Mouse (Mus musculus): Measurements from ENCODE around the gene Lrrc4c.
A peak's percentile ranks its signal among the peaks of the same experiment; 100 is the strongest.

The Lrrc4c gene

GRCm38 (mm10) chr2:97339627-97340026 is 1021.7 kb downstream of the Lrrc4c start:
- Histone ChIP-seq H3K36me3 (ENCODE audit: control insufficient read depth, insufficient read depth, low read length, poor library complexity, severe bottlenecking) (no peaks in the 10 kb centered on the region), H3K27me3 (ENCODE audit: control insufficient read depth, insufficient read depth, low read length, poor library complexity, severe bottlenecking) (no peaks in the 10 kb centered on the region)
- DNase-seq (ENCODE audit: low read depth, low spot score), result no peak

- H3K27me3 ChIP-seq (ENCODE audit: control insufficient read depth, insufficient read depth, low read length, poor library complexity, severe bottlenecking), result no peaks in the 10 kb centered on the region
- H3K36me3 ChIP-seq (ENCODE audit: control insufficient read depth, insufficient read depth, low read length, poor library complexity, severe bottlenecking), result no peaks in the 10 kb centered on the region
- no peak for DNase-seq (ENCODE audit: low read depth, low spot score)
Measured at GRCm38 (mm10) chr2:97361235-97361634, 1043.3 kb downstream of the Lrrc4c start.

- no peaks in the 10 kb centered on the region for H3K27me3 ChIP-seq (ENCODE audit: control insufficient read depth, insufficient read depth, low read length, poor library complexity, severe bottlenecking)
- DNase-seq (ENCODE audit: low read depth, low spot score), result no peak
- H3K36me3 ChIP-seq (ENCODE audit: control insufficient read depth, insufficient read depth, low read length, poor library complexity, severe bottlenecking), result no peaks in the 10 kb centered on the region
Measured at GRCm38 (mm10) chr2:97369978-97370377, 1052.0 kb downstream of the Lrrc4c start.

- no peak for DNase-seq (ENCODE audit: low read depth, low spot score)
- Histone ChIP-seq H3K36me3 (ENCODE audit: control insufficient read depth, insufficient read depth, low read length, poor library complexity, severe bottlenecking) (no peaks in the 10 kb centered on the region), H3K27me3 (ENCODE audit: control insufficient read depth, insufficient read depth, low read length, poor library complexity, severe bottlenecking) (no peaks in the 10 kb centered on the region)
Measured at GRCm38 (mm10) chr2:97391437-97391836, 1073.5 kb downstream of the Lrrc4c start.

- no peak for DNase-seq (ENCODE audit: low read depth, low spot score)
- Histone ChIP-seq H3K27me3 (ENCODE audit: control insufficient read depth, insufficient read depth, low read length, poor library complexity, severe bottlenecking) (no peaks in the 10 kb centered on the region), H3K36me3 (ENCODE audit: control insufficient read depth, insufficient read depth, low read length, poor library complexity, severe bottlenecking) (no peaks in the 10 kb centered on the region)
Measured at GRCm38 (mm10) chr2:97391876-97392275, 1073.9 kb downstream of the Lrrc4c start.

- Histone ChIP-seq H3K36me3 (ENCODE audit: control insufficient read depth, insufficient read depth, low read length, poor library complexity, severe bottlenecking) (no peaks in the 10 kb centered on the region), H3K27me3 (ENCODE audit: control insufficient read depth, insufficient read depth, low read length, poor library complexity, severe bottlenecking) (no peaks in the 10 kb centered on the region)
- DNase-seq (ENCODE audit: low read depth, low spot score), result no peak
Measured at GRCm38 (mm10) chr2:97413066-97413465, 1095.1 kb downstream of the Lrrc4c start.

- DNase-seq (ENCODE audit: low read depth, low spot score), result no peak
- no peaks in the 10 kb centered on the region for H3K27me3 ChIP-seq (ENCODE audit: control insufficient read depth, insufficient read depth, low read length, poor library complexity, severe bottlenecking)
- H3K36me3 ChIP-seq (ENCODE audit: control insufficient read depth, insufficient read depth, low read length, poor library complexity, severe bottlenecking), result no peaks in the 10 kb centered on the region
Measured at GRCm38 (mm10) chr2:97414416-97415362, 1096.7 kb downstream of the Lrrc4c start.

GRCm38 (mm10) chr2:97434140-97434539 is 1116.2 kb downstream of the Lrrc4c start:
- no peaks in the 10 kb centered on the region for H3K36me3 ChIP-seq (ENCODE audit: control insufficient read depth, insufficient read depth, low read length, poor library complexity, severe bottlenecking)
- no peaks in the 10 kb centered on the region for H3K27me3 ChIP-seq (ENCODE audit: control insufficient read depth, insufficient read depth, low read length, poor library complexity, severe bottlenecking)
- no peak for DNase-seq (ENCODE audit: low read depth, low spot score)

GRCm38 (mm10) chr2:97435616-97436015 is 1117.6 kb downstream of the Lrrc4c start:
- no peaks in the 10 kb centered on the region for H3K36me3 ChIP-seq (ENCODE audit: control insufficient read depth, insufficient read depth, low read length, poor library complexity, severe bottlenecking)
- DNase-seq (ENCODE audit: low read depth, low spot score), result no peak
- no peaks in the 10 kb centered on the region for H3K27me3 ChIP-seq (ENCODE audit: control insufficient read depth, insufficient read depth, low read length, poor library complexity, severe bottlenecking)

- DNase-seq (ENCODE audit: low read depth, low spot score), result no peak
- Histone ChIP-seq H3K27me3 (ENCODE audit: control insufficient read depth, insufficient read depth, low read length, poor library complexity, severe bottlenecking) (no peaks in the 10 kb centered on the region), H3K36me3 (ENCODE audit: control insufficient read depth, insufficient read depth, low read length, poor library complexity, severe bottlenecking) (no peaks in the 10 kb centered on the region)
Measured at GRCm38 (mm10) chr2:97437767-97438166, 1119.8 kb downstream of the Lrrc4c start.

GRCm38 (mm10) chr2:97463573-97463972 is 1145.6 kb downstream of the Lrrc4c start:
- Histone ChIP-seq H3K27me3 (ENCODE audit: control insufficient read depth, insufficient read depth, low read length, poor library complexity, severe bottlenecking) (no peaks in the 10 kb centered on the region), H3K36me3 (ENCODE audit: control insufficient read depth, insufficient read depth, low read length, poor library complexity, severe bottlenecking) (no peaks in the 10 kb centered on the region)
- DNase-seq (ENCODE audit: low read depth, low spot score), result no peak

GRCm38 (mm10) chr2:97466243-97466793 is 1148.3 kb downstream of the Lrrc4c start:
- peak; percentile 12 for DNase-seq (ENCODE audit: low read depth, low spot score)
- Histone ChIP-seq H3K27me3 (ENCODE audit: control insufficient read depth, insufficient read depth, low read length, poor library complexity, severe bottlenecking) (no peaks in the 10 kb centered on the region), H3K36me3 (ENCODE audit: control insufficient read depth, insufficient read depth, low read length, poor library complexity, severe bottlenecking) (no peaks in the 10 kb centered on the region)

- H3K36me3 ChIP-seq (ENCODE audit: control insufficient read depth, insufficient read depth, low read length, poor library complexity, severe bottlenecking), result no peaks in the 10 kb centered on the region
- H3K27me3 ChIP-seq (ENCODE audit: control insufficient read depth, insufficient read depth, low read length, poor library complexity, severe bottlenecking), result no peaks in the 10 kb centered on the region
- DNase-seq (ENCODE audit: low read depth, low spot score), result no peak
Measured at GRCm38 (mm10) chr2:97467031-97467549, 1149.1 kb downstream of the Lrrc4c start.

- Histone ChIP-seq H3K27me3 (ENCODE audit: control insufficient read depth, insufficient read depth, low read length, poor library complexity, severe bottlenecking) (no peaks in the 10 kb centered on the region), H3K36me3 (ENCODE audit: control insufficient read depth, insufficient read depth, low read length, poor library complexity, severe bottlenecking) (no peaks in the 10 kb centered on the region)
- DNase-seq (ENCODE audit: low read depth, low spot score), result no peak
Measured at GRCm38 (mm10) chr2:97467664-97468063, 1149.7 kb downstream of the Lrrc4c start.

GRCm38 (mm10) chr2:97468372-97468771 is 1150.4 kb downstream of the Lrrc4c start:
- H3K27me3 ChIP-seq (ENCODE audit: control insufficient read depth, insufficient read depth, low read length, poor library complexity, severe bottlenecking), result no peaks in the 10 kb centered on the region
- no peak for DNase-seq (ENCODE audit: low read depth, low spot score)
- H3K36me3 ChIP-seq (ENCODE audit: control insufficient read depth, insufficient read depth, low read length, poor library complexity, severe bottlenecking), result no peaks in the 10 kb centered on the region
